Mouse (Mus musculus): ENCODE measurements around the gene 2610008E11Rik. TPM values are rescaled to one million over a fixed set of nuclear protein-coding genes. Genes with fewer than 3 reads are reported as not detected.
"Not testable (repeated sequence)": the region's sequence is repeated elsewhere in the genome, so short reads cannot be mapped to it uniquely, and the experiment has no call there.

The 2610008E11Rik gene
- total RNA-seq (2021), result 10 to 100 TPM; 19.2 to 25.8 TPM

DNA sequence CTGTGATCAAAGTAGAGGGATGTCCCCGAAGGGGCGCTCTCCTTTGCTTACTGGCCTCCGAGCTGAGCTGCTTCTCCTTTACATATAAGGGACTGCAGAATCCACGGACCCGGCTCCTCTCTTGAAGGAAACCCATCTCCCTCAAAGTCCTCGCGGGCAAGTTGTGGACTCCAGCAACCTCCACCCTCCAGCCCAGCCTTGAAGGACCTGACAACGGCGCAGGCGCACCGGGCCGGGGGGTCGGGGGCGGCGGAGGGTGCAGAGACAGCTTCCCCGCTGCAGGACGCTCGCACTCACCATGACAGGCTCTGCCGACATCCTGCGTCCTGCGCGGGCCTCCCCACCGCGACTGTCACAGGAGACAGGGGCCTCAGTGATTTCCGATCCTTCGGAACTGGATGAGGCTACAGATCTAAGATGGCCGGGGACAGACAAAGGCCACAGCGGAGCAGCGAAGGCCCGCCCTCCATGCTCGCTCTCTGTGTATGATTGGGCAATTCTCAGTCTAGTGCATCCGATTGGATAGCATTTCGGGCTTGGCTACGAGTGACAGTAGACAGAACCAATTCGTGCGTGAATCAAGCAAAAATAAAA lies at the start of gene 2610008E11Rik:
2610008E11Rik (minus strand) TSS at position 440 of the 594 bp plus-strand sequence.
- intact Hi-C loops (cut with DNase I), result loop anchor here (5.0 kb wide), 1 partner anchor 340 kb away; no protein-coding TSS in a partner anchor
- DNase-seq (ENCODE audit: low spot score in 2 of 2), result peak; percentile 91 to 94

DNA sequence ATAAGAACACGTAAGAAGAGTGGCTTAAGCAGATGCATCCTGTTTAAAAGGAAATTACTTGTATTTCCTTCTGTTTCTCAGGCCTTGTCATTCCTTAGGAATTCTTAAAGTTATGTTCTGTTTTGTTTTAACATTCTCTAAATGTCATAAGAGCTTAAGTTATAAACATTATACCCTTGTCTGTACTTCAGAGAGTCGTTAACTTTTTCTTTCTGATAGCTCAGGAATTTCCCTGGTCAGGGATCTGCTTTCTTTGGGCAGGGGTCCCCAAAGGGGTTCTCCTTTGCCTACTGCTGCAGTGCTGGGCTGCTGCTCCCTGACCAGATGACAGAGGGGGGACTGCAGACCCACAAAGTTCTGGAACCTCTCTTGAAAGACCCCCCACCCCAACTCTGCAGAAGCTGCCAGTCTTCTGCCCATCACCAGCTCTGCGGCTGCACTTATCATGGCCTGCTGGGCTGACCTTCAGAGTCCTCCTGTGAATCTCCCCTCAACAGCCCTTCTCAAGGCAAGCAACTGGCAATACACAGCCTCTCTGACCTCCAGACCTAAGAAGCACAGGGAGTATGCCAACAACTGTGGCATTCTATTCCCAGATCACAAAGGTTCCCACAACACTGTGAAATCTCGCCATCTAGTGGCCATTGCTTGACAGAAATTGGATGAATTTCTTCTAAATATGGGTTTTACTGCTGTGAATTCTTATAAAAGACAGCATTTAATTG lies 18.9 kb upstream of the 2610008E11Rik start:
- intact Hi-C loops (cut with DNase I), result loop anchor here (2.0 kb wide), 2 partner anchors 361 to 485 kb away; no protein-coding TSS in a partner anchor
- peak; percentile 9 to 10 for DNase-seq (ENCODE audit: low spot score in 2 of 2)

DNA sequence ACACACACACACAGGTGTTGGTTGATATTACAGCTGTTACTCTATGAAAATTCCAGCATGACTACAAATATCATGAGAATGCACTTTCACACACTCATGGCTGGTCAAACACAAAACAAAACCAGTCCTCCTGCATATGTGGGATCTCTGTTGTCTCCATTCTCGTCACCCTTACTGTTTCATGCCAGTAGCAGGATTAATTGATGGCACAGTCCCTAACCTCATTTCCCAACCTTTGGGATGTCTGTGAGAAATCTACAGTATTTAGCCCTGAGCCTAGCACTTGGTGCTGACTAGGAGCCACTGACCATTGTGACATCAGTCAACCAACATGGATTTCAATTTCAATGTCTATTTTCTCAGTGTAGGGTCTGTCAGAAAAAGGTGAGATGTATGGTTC lies 17.7 kb upstream of the 2610008E11Rik start:
- intact Hi-C loops (cut with DNase I), result no loop called here
- DNase-seq (ENCODE audit: low spot score in 2 of 2), result no peak

DNA sequence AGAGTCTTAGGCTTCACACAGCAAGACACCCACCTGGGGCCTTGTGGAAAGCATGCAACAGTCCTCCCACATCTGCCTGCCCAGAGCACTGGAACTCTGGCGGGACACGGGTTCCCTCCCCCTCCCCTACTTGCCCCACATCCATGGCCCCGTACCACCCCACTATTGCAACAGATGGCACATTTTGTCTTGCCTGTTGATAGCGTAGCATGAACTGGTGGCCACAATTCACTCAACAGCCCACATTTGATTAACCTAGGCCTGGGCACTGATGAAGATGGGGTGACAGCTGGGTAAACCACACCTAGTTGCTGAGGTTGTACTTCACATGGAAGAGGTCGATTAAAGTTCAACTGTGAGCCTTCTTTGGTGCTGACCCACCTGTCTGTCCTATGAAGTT lies 13.1 kb upstream of the 2610008E11Rik start:
- intact Hi-C loops (cut with DNase I), result no loop called here
- DNase-seq (ENCODE audit: low spot score in 2 of 2), result no peak

DNA sequence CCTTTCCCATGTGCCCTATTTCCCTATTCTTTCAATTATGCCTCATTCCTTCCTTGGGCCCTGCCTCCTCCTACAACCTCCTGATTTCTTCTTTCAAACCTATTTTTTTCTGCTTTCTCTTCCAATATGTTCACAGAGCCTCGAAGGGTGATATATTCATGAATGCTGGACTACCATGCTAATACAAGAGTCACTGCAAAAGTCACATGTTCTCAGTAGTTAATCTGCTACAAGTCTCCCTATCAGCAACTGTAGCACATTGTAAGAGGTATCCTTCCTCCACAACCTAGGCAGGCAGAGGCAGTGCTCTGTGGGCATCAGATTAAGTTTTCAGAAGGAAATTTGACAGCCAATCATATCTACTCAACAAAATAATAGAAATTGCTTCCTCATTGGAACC lies 11.8 kb upstream of the 2610008E11Rik start:
- no peak for DNase-seq (ENCODE audit: low spot score in 2 of 2)

DNA sequence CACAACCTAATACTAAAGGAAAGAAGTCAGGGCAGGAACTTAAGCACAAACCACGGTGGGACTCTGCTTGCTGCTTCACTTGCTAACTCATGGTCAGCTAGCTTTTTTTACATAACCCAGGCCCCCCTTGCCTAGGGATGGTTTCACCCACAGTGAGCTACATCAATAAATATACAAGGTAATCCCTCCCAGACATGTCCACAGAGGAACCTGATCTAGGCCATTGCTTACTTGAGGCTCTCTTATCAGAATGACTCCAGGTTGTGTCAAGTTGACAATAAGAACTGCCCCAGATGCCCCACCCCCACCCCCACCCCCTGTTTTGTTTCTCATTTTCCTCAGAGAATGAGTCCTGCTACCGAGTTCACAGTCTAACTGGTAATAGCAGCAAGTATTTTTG lies 10.1 kb upstream of the 2610008E11Rik start:
- intact Hi-C loops (cut with DNase I), result no loop called here
- DNase-seq (ENCODE audit: low spot score in 2 of 2), result no peak

More for the DNA sequence above, 11.8 kb upstream of the 2610008E11Rik start:
- intact Hi-C loops (cut with DNase I), result no loop called here

DNA sequence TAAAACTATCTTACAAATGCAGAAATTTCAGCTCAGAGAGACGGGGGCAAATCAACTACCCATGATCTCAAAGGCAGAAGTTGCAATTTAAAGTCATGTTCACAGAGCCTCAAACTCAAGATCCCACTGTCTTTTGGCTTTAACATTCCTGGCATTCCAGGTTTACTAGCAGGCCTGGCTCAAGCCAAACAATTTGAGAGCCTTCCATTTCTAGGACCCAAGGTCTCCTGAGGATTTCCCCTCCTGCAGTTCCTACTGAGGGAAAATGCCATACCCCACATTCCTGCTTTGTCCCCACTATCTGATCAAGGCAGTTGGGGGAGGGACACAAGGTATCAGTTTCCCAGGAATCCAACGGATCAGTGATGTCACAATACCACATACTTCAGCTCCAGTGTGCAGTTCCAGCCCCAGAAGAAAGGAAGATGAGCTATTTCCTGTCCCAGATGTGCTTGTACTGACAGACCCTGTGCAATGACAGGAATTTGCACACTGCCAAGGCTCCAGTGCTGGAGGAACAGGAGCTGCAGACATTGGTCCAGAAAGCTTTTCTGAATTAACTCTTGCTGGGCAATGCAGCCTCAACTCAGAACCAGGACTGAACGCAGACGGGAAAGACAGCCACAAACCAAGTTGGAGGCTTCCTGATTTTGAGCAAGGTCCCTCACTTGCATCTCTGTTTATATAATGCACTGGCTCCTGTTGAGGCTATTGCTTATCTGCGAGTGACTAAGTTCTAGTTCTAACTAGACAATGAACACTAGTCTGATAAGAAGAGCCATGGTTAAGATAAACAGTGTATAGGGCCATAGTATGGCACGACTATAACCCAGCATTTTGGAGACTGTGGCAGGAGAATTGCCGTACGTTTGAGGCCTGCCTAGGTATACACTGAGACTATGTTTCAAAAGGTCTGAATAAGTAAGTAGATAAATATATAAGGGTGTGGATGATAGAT lies 9.2 kb upstream of the 2610008E11Rik start:
- intact Hi-C loops (cut with DNase I), result no loop called here
- DNase-seq (ENCODE audit: low spot score in 2 of 2), result no peak

DNA sequence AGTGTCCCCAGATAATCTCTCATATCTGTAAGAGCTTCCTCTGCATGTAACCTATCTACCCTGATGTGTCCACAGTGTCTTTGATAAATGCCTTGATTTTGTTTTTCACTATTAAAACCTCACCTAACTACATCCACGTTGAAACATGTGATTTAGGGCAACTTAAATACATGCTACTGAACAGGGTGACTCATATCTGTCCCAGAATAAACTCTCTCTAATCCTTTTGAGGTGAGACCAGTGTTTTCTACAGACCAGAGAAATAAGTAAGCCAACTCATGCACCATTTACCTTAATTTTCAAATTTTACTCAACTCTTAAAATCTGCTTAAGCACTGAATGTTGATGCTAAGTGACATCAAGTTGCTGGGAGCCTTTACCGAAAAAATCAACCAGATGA lies 694 bp downstream of the 2610008E11Rik start:
- intact Hi-C loops (cut with DNase I), result loop anchor here (5.0 kb wide), 1 partner anchor 339 kb away; no protein-coding TSS in a partner anchor
- no peak for DNase-seq (ENCODE audit: low spot score in 2 of 2)

DNA sequence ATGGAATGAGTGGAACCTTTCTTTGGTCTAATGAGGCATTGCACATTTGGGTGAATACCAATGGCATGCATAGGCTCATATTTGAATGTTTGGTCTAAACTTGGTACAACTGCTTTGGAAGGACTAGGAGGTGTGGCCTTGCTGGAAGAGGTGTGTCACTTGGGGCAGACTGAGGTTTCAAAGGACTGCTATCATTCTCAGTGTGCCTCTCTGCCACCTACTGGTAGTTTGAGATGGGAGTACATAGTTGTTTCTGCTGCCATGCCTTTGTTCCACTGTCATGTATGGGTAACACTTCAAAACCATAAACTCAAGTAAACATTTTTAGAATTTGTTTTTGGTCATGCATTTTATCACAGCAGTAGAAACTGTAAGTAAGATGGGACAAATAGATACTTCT lies 5.7 kb downstream of the 2610008E11Rik start:
- intact Hi-C loops (cut with DNase I), result no loop called here
- DNase-seq (ENCODE audit: low spot score in 2 of 2), result no peak

DNA sequence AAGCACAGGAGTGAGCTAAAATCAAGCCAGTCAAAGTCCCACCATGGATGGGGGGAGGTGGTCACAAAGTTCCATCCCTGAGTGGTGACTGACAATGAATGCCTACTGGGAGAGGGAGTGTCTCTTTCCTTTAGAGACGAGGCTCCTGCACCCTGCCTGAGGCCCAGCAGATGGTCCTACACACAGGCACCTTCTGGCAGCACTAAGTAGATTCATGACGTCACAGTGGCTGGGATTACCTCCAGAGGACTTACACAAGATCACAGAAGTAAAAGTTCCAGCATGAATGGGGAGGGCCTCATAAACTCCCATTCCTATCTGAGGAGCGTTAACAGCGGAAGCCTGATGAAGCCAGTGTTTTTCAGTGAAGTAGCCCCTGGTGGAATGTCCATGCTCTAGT lies 8.4 kb downstream of the 2610008E11Rik start:
- intact Hi-C loops (cut with DNase I), result no loop called here
- no peak for DNase-seq (ENCODE audit: low spot score in 2 of 2)

DNA sequence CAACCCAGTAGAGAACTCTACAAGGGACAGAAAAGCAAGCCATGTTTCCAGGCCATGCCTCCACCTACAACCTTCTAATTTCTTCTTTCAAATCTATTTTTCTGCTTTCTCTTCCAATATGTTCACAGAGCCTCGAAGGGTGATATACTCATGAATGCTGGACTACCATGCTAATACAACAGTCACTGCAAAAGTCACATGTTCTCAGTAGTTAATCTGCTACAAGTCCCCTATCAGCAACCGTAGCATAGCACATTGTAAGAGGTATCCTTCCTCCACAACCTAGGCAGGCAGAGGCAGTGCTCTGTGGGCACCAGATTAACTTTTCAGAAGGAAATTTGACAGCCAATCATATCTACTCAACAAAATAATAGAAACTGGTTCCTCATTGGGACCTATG lies 10.8 kb downstream of the 2610008E11Rik start:
- intact Hi-C loops (cut with DNase I), result no loop called here
- no peak for DNase-seq (ENCODE audit: low spot score in 2 of 2)

DNA sequence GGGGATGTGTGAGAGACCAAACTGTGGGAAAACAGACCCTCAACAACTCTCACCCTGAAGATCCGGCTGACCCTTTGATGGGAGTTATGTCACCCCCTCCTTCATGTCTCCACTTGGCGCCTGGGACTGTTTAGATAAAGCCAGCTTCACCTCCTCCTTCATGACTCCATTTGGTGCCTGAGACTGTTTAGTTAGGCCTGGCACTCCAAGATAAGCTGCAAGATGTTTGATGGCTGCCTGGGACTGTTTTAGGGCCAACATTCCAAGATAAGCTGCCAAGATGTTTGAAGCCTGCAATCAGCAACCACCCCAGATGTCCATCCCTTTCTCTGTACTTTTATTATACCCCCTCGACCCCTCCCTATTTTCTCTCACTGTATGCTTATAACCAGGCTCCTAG lies 40.0 kb downstream of the 2610008E11Rik start:
- intact Hi-C loops (cut with DNase I); DNase-seq (ENCODE audit: low spot score in 2 of 2): not testable (repeated sequence)

DNA sequence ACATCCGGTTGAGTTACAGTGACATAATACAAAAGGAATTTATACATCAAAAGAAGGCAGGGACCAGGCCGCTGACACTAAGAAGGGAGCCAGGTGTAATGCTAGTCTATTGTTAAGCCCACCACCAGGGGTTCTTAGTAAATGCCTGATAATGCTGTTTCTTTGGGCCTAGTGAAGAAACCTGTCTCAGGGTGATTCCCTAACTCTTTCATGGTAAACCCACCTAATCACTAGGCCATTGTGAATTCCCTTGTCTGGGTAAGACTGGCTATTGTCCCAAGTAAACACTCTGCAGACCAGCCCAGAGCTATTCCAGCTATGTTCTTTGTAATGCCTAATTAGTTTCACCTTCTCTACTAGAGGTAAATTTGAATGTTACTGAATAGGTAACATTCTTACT lies 54.9 kb downstream of the 2610008E11Rik start:
- DNase-seq (ENCODE audit: low spot score in 2 of 2); intact Hi-C loops (cut with DNase I): not testable (repeated sequence)

DNA sequence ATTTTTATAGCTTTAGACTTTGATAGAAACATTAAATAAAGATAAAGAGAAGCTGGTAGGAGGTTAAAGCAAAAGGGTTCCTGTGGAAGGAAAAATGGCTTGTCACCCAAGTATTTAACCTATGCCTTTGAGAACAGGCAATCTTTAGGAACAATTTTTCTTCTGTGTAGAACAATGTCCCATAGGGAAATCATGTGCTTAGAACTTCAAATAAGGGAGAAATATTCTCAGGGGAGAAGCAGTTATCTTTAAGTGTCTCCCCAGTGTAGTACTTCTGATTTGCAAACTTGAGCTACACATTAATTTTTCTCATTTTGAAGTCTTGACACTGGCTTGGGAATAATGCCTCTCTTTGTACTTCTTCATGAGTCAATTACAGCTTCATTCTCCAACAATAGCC lies 69.0 kb downstream of the 2610008E11Rik start, which contains the start of gene Olfr57:
Olfr57 (plus strand) TSS at position 301 of the 400 bp plus-strand sequence.
- DNase-seq (ENCODE audit: low spot score in 2 of 2), result no peak
- intact Hi-C loops (cut with DNase I), result no loop called here

Other genes with a start within 250 kb of the 2610008E11Rik start
- gene Olfr1356, start 245.4 kb downstream of the 2610008E11Rik start, total RNA-seq (2021), result not detected
- gene Olfr1355, start 222.1 kb downstream of the 2610008E11Rik start, total RNA-seq (2021), result not detected
- not detected for gene Olfr1354, start 184.4 kb downstream of the 2610008E11Rik start, total RNA-seq (2021)
- gene Olfr8, start 147.0 kb downstream of the 2610008E11Rik start, total RNA-seq (2021), result not detected
- not detected for gene Olfr1353, start 134.3 kb downstream of the 2610008E11Rik start, total RNA-seq (2021)
- not detected for gene Olfr1352, start 116.5 kb downstream of the 2610008E11Rik start, total RNA-seq (2021)
- gene Olfr1351, start 85.1 kb downstream of the 2610008E11Rik start, total RNA-seq (2021), result not detected
- gene Olfr57, start 68.9 kb downstream of the 2610008E11Rik start, total RNA-seq (2021), result not detected
- gene Vmn2r80, start 51.2 kb upstream of the 2610008E11Rik start, total RNA-seq (2021), result not detected
- gene Vmn2r81, start 150.1 kb upstream of the 2610008E11Rik start, total RNA-seq (2021), result not detected